Mouse (Mus musculus) myocyte (in vitro differentiated cells): Measurements from ENCODE around the gene Iqcn. TPM values are rescaled to one million over a fixed set of nuclear protein-coding genes. Genes with fewer than 3 reads are reported as not detected.

Experiments used
- H3K27me3 ChIP-seq: one replicate; pipeline ENCODE4 v1.6.1; 2011; ENCODE audit not compliant: control insufficient read depth, insufficient read depth, insufficient read length
- H3K36me3 ChIP-seq: one replicate; pipeline ENCODE4 v1.6.1; 2011; ENCODE audit not compliant: control insufficient read depth, insufficient read depth
- H3K4me2 ChIP-seq: one replicate; pipeline ENCODE4 v1.6.1; 2011; ENCODE audit warnings: low read depth, control low read depth
- H3K4me3 ChIP-seq: one replicate; pipeline ENCODE4 v1.5.1; 2011; ENCODE audit warnings: mild to moderate bottlenecking, control low read depth, moderate library complexity
- H3K79me2 ChIP-seq: one replicate; pipeline ENCODE4 v1.6.1; 2011; ENCODE audit not compliant: control insufficient read depth, insufficient read depth
- H3ac ChIP-seq: one replicate; pipeline ENCODE4 v1.6.1; 2011; ENCODE audit not compliant: control insufficient read depth, insufficient read length
- CEBPB ChIP-seq: IDR thresholded peaks from 2 replicates; pipeline ENCODE4 v1.6.1; 2011; ENCODE audit warnings: mild to moderate bottlenecking, moderate library complexity; ENCODE audit not compliant: poor library complexity, insufficient read depth, severe bottlenecking
- E2F4 ChIP-seq: IDR thresholded peaks from one replicate; pipeline ENCODE4 v1.6.1; 2011; ENCODE audit warnings: mild to moderate bottlenecking, control low read depth, moderate library complexity; ENCODE audit not compliant: insufficient read depth
- MAX ChIP-seq: IDR thresholded peaks from one replicate; pipeline ENCODE4 v1.6.1; 2011; ENCODE audit warnings: low read depth, mild to moderate bottlenecking, control low read depth
- MYOD1 ChIP-seq, 3 experiments: IDR thresholded peaks; one replicate each; pipeline ENCODE4 v1.6.1; 2011; ENCODE audit warnings: control low read depth in 2 of 3, low read depth in 2 of 3, mild to moderate bottlenecking in 2 of 3, moderate library complexity in 1 of 3; ENCODE audit not compliant: insufficient read length in 2 of 3, control insufficient read depth in 1 of 3
- MYOG ChIP-seq, 3 experiments: IDR thresholded peaks; one replicate each; pipeline ENCODE4 v1.6.1; 2011; ENCODE audit warnings: control low read depth in 2 of 3, low read depth in 2 of 3, mild to moderate bottlenecking in 2 of 3; ENCODE audit not compliant: insufficient read length in 2 of 3, control insufficient read depth in 1 of 3, insufficient read depth in 1 of 3
- POLR2A ChIP-seq: IDR thresholded peaks from one replicate; pipeline ENCODE4 v1.6.1; 2011; ENCODE audit warnings: low read depth, mild to moderate bottlenecking, control low read depth, moderate library complexity; ENCODE audit not compliant: insufficient read length
- POLR2AphosphoS2 ChIP-seq: IDR thresholded peaks from one replicate; pipeline ENCODE4 v1.6.1; 2011; ENCODE audit warnings: low read depth, control low read depth; ENCODE audit not compliant: insufficient read length
- REST ChIP-seq: IDR thresholded peaks from one replicate; pipeline ENCODE4 v1.6.1; 2011; ENCODE audit warnings: mild to moderate bottlenecking, control low read depth, moderate library complexity; ENCODE audit not compliant: insufficient read depth, insufficient read length
- SRF ChIP-seq: IDR thresholded peaks from one replicate; pipeline ENCODE4 v1.6.1; 2011; ENCODE audit warnings: low read depth; ENCODE audit not compliant: control insufficient read depth, insufficient read length
- TCF12 ChIP-seq: IDR thresholded peaks from one replicate; pipeline ENCODE4 v1.6.1; 2011; ENCODE audit warnings: mild to moderate bottlenecking, control low read depth; ENCODE audit not compliant: poor library complexity, insufficient read depth, severe bottlenecking
- TCF3 ChIP-seq: IDR thresholded peaks from one replicate; pipeline ENCODE4 v1.6.1; 2011; ENCODE audit warnings: low read depth, control low read depth; ENCODE audit not compliant: insufficient read length
- USF1 ChIP-seq: IDR thresholded peaks from one replicate; pipeline ENCODE4 v1.6.1; 2011; ENCODE audit warnings: low read depth, mild to moderate bottlenecking, control low read depth, moderate library complexity
- polyA plus RNA-seq: library from polyadenylated mRNA; unstranded; fragments of >200 nt; fragmentation: generic; extraction: Trizol; gene quantifications from one replicate; pipeline ENCODE4 v1.2.1, GENCODE M21; 2012; ENCODE audit warnings: missing spikeins

The Iqcn gene
- polyA plus RNA-seq, 1 experiment, result 0.02 TPM

DNA sequence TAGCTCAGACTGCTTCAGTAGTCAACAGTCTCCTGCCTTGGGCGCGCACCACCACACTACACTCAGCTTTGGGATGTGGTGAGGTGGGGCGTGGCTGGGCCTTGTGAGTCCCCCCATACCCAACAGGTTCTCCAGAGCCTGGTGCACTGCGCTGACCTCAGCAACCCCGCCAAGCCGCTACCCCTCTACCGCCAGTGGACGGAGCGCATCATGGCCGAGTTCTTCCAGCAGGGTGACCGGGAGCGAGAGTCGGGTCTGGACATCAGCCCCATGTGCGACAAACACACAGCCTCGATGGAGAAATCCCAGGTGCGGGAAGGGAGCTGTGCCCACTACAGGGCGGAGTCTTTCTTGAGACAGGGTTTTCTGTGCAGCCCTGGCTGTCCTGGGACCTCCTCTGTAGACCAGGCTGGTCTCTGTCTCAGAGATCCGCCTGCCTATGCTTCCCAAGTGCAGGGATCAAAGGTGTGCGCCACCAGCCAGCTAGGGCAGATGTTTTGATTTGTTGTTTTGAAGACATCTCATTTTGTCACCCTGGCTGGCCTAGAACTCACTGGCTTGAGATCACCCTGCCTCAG lies 45.9 kb downstream of the Iqcn start:
- peaks cover 23% of the 10 kb centered on the region for H3K27me3 ChIP-seq
- TF ChIP-seq TCF3 (no peak), REST (no peak), POLR2AphosphoS2 (no peak), MYOG (IDR thresholded peaks at IDR 0.05; ENCODE audit: control insufficient read depth in 1 of 3, insufficient read depth in 1 of 3, insufficient read length in 2 of 3, low read depth in 2 of 3) (no peak), E2F4 (no peak), SRF (no peak), POLR2A (no peak), CEBPB (no peak), MYOD1 (IDR thresholded peaks at IDR 0.05; ENCODE audit: control insufficient read depth in 1 of 3, insufficient read length in 2 of 3, low read depth in 2 of 3) (no peak), USF1 (no peak)
- H3K4me2 ChIP-seq, result no peak overlapping the region
- H3ac ChIP-seq, result no peak overlapping the region
- H3K79me2 ChIP-seq, result no peaks in the 10 kb centered on the region
- no peak overlapping the region for H3K4me3 ChIP-seq
- no peaks in the 10 kb centered on the region for H3K36me3 ChIP-seq

DNA sequence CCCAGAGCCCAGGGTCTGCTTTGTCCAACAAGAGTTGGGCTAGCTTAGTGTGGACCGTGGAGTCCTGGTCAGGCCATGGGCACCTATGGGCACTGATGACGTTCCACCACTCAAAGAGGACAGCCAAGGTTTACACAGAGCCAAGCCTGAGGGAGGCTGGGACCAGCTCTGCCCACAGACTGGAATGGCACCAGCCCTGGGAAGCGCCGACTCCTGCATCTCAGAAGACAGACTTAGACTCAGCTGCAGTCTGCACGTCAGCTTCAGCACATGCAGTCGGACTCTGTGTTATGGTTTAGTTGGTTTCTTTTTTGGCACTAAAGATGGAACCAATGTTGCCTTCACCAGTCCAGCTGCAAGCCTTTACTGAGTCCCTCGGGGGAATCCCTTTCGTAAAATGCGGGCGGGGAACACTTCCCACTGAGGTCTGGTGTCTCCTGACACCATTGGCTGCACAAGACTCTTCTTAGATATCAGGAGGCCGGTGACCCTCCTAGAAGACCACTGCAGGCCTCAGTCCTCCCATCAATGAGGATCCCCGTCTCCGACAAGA lies 46.9 kb downstream of the Iqcn start:
- Histone ChIP-seq H3K4me3 (no peak overlapping the region), H3K79me2 (no peaks in the 10 kb centered on the region), H3ac (no peak overlapping the region), H3K36me3 (no peaks in the 10 kb centered on the region), H3K4me2 (no peak overlapping the region), H3K27me3 (peaks cover 20% of the 10 kb centered on the region)
- no peak for TF ChIP-seq USF1
- no peak for TF ChIP-seq E2F4
- TF ChIP-seq REST, result no peak
- no peak for TF ChIP-seq TCF3
- TF ChIP-seq MAX, result no peak
- TF ChIP-seq TCF12, result no peak
- TF ChIP-seq POLR2AphosphoS2, result no peak
- TF ChIP-seq MYOD1 (IDR thresholded peaks at IDR 0.05; ENCODE audit: control insufficient read depth in 1 of 3, insufficient read length in 2 of 3, low read depth in 2 of 3), result no peak
- TF ChIP-seq CEBPB, result no peak
- no peak for TF ChIP-seq MYOG (IDR thresholded peaks at IDR 0.05; ENCODE audit: control insufficient read depth in 1 of 3, insufficient read depth in 1 of 3, insufficient read length in 2 of 3, low read depth in 2 of 3)
- no peak for TF ChIP-seq SRF
- TF ChIP-seq POLR2A, result no peak

DNA sequence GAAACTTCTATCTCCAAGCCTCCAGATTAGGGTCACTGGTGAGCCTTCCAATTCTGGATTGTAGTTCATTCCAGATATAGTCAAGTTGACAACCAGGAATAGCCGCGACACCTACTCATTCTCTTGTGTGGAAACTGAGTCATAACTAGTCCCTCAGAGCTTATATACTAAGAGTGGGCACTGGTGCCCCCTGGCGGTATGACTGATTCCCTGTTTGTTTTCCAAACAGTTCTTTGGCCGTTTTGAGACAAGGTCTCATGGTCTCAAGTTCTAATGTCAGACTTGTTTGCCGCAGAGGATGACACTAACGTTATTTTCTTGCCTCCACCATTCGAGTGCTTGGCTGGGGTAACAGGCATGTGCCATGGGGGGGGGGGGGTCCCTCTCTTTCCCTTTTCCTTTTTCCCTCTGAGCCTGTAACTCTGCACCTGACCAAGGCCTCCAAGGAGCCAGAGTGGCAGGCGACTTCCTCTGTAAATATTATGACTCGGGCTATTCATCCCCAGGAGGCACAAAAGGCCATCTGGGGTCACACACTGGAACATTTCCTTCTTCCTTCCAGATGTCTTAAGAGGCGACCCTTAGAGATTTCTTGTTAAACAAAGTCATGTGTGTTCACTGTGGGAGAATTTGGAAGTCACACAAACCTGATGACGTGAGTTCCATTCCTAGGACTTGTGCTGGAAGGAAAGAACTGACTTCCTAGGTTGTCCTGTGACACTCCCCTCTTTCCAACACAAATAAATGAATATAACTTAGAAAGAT lies 48.9 kb downstream of the Iqcn start:
- peak overlapping the region; percentile 6 for H3K4me3 ChIP-seq
- H3K4me2 ChIP-seq, result peak overlapping the region; percentile 87
- H3K27me3 ChIP-seq, result peaks cover 6% of the 10 kb centered on the region
- H3K79me2 ChIP-seq, result no peaks in the 10 kb centered on the region
- H3ac ChIP-seq, result no peak overlapping the region
- no peaks in the 10 kb centered on the region for H3K36me3 ChIP-seq
- TF ChIP-seq E2F4, result no peak
- TF ChIP-seq MYOG (IDR thresholded peaks at IDR 0.05; ENCODE audit: control insufficient read depth in 1 of 3, insufficient read depth in 1 of 3, insufficient read length in 2 of 3, low read depth in 2 of 3), result no peak
- no peak for TF ChIP-seq MAX
- no peak for TF ChIP-seq TCF3
- TF ChIP-seq TCF12, result no peak
- TF ChIP-seq POLR2AphosphoS2, result no peak
- no peak for TF ChIP-seq REST
- no peak for TF ChIP-seq CEBPB
- no peak for TF ChIP-seq USF1
- TF ChIP-seq SRF, result no peak
- no peak for TF ChIP-seq POLR2A
- no peak for TF ChIP-seq MYOD1 (IDR thresholded peaks at IDR 0.05; ENCODE audit: control insufficient read depth in 1 of 3, insufficient read length in 2 of 3, low read depth in 2 of 3)

DNA sequence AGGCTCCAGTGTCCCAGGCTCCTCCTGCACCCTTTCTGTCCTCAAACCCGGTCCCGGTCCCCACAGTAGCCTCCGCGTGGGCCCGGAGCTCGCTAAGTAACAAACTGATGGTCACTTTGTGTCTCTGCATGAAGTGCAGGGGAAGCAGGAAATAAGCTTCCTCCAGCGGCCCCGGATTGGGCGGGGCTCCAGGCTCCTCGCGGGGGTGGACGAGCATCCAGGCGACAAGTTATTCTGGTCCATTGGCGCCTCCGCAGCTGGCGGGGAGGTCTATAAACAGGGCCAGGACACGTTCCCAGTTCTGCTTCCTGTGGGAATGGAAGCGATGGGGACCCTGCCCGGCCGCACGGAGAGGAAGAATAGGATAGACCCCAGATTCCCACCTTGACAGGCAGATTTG lies 49.9 kb downstream of the Iqcn start:
- no peak for TF ChIP-seq CEBPB
- no peak for TF ChIP-seq MAX
- TF ChIP-seq MYOG (IDR thresholded peaks at IDR 0.05; ENCODE audit: control insufficient read depth in 1 of 3, insufficient read depth in 1 of 3, insufficient read length in 2 of 3, low read depth in 2 of 3), result peak in 1 of 3 experiments; percentile 49
- TF ChIP-seq SRF, result no peak
- no peak for TF ChIP-seq TCF12
- TF ChIP-seq MYOD1 (IDR thresholded peaks at IDR 0.05; ENCODE audit: control insufficient read depth in 1 of 3, insufficient read length in 2 of 3, low read depth in 2 of 3), result peak in 1 of 3 experiments; percentile 41
- no peak for TF ChIP-seq TCF3
- TF ChIP-seq REST, result no peak
- peak; percentile 19 for TF ChIP-seq POLR2AphosphoS2
- no peak for TF ChIP-seq E2F4
- TF ChIP-seq POLR2A, result peak; percentile 40
- TF ChIP-seq USF1, result no peak
- Histone ChIP-seq H3ac (no peak overlapping the region), H3K4me3 (peak overlapping the region; percentile 6), H3K4me2 (peak overlapping the region; percentile 87), H3K36me3 (no peaks in the 10 kb centered on the region), H3K79me2 (no peaks in the 10 kb centered on the region), H3K27me3 (no peaks in the 10 kb centered on the region)
